Mouse (Mus musculus) brain, embryonic 14.5 days (tissue): Measurements from ENCODE around the gene Pgpep1l.

Source experiments
- CTCF ChIP-seq: fragments of 200-500 bp; IDR thresholded peaks from 2 replicates; pipeline ENCODE4 v1.5.1; 2012; ENCODE audit warnings: inconsistent platforms, mild to moderate bottlenecking, moderate library complexity, borderline replicate concordance; ENCODE audit not compliant: insufficient read depth, insufficient read length; ENCODE audit errors: extremely low read depth
- POLR2A ChIP-seq: fragments of 200-500 bp; IDR thresholded peaks from 2 replicates; pipeline ENCODE4 v1.6.1; 2012; ENCODE audit warnings: mild to moderate bottlenecking, inconsistent platforms, borderline replicate concordance; ENCODE audit not compliant: poor library complexity, insufficient read depth, insufficient read length, severe bottlenecking; ENCODE audit errors: extremely low read depth

DNA sequence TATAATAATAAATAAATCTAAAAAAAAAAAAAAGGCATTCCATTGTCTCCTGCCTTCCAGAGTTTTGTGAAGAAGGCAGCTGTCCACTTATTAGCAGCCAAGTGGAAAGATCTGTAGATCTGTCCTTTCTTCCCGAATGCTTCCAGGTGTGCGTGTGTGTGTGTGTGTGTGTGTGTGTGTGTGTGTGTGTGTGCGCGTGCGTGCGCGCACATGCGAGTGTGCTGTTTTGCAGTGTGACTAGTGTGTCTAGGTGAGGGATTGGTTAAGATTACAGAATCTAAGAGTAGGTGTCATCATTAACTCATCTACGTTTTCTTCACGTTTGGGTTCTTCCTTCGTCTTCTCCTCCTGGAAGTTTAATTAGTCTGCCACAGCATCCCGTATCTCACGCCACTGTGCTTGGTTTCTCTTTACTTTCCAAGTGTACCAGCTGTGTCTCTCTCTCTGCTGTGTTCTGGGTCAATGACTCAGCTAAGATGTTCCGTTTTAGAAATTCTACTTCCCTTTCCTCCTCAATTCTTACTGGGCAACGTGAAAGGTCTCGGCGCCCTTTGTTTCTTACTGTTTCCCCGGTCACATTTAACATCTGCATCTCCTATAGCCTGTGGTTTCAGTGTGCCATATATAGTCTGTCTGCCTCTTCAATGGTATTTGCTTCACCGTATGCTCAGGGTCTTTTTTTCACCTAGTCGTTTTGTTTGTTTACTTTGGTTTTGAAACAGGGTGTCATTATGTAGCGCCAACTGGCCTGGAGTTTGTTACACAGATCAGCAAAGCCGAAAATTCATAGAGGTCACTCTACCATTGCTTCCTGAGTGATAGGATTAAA lies 18.5 kb upstream of the Pgpep1l start:
- TF ChIP-seq CTCF, result no peak
- no peak for TF ChIP-seq POLR2A
